Mouse (Mus musculus): ENCODE results near the gene Obscn. TPM values are rescaled to one million over a fixed set of nuclear protein-coding genes. Genes with fewer than 3 reads are reported as not detected.
"Not testable (repeated sequence)": the region's sequence is repeated elsewhere in the genome, so short reads cannot be mapped to it uniquely, and the experiment has no call there.

The Obscn gene
- polyA plus RNA-seq, 1 experiment from 2014 or later = 0.19 TPM

- ATAC-seq (ENCODE audit: low FRiP score) (no peak), DNase-seq (ENCODE audit: low spot score) (no peak)
- 44% methylated on average over 15 of the region's 15 CpGs for WGBS
- Histone ChIP-seq H3K27me3 (ENCODE audit: control insufficient read depth, insufficient read depth, low read length) (peaks cover 6% of the 10 kb centered on the region), H3K27ac (ENCODE audit: low read depth, low read length) (no peak overlapping the region), H3K9me3 (ENCODE audit: control insufficient read depth, low read length) (no peaks in the 10 kb centered on the region), H3K36me3 (ENCODE audit: control insufficient read depth, insufficient read depth, low read length) (no peaks in the 10 kb centered on the region), H3K4me2 (replicated peaks; ENCODE audit: low read depth, low read length) (peak overlapping the region; percentile 46), H3K4me1 (replicated peaks; ENCODE audit: control insufficient read depth, insufficient read depth, low read length) (peaks cover 7% of the 10 kb centered on the region), H3K4me3 (ENCODE audit: low read depth, low read length) (peak overlapping the region; percentile 37), H3K9ac (ENCODE audit: low read depth, low read length) (0 out of 2 replicates have a peak overlapping the region, but pooled peaks have one; percentile 12)
Observed at GRCm38 (mm10) chr11:58959186-58959825, 176.9 kb downstream of the Obscn start.

DNA sequence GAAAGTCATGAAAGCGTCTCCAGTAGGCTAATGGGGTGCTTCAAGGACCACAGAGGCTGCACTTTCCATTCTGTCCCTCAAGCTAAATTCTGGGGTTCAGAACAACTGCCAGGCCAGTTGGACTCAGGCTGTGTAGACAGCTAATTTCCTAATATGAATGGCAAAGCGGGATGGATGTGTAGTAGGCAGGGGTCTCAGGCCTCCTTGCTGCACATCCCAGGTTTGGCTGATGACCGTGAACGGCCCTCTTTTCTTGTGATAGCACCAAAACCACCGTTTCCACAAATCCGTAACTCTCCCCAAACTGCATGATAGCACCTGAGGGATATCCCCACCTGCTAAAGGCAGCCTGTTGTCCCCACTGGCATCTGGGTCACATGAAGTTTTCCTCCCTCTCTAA lies 177.7 kb downstream of the Obscn start:
- DNase-seq (ENCODE audit: low spot score) = no peak
- Histone ChIP-seq H3K9me3 (ENCODE audit: control insufficient read depth, low read length) (no peaks in the 10 kb centered on the region), H3K9ac (ENCODE audit: low read depth, low read length) (no peak overlapping the region), H3K4me3 (ENCODE audit: low read depth, low read length) (no peak overlapping the region), H3K27ac (ENCODE audit: low read depth, low read length) (no peak overlapping the region), H3K4me2 (replicated peaks; ENCODE audit: low read depth, low read length) (no peak overlapping the region), H3K27me3 (ENCODE audit: control insufficient read depth, insufficient read depth, low read length) (peaks cover 6% of the 10 kb centered on the region), H3K4me1 (replicated peaks; ENCODE audit: control insufficient read depth, insufficient read depth, low read length) (peaks cover 6% of the 10 kb centered on the region), H3K36me3 (ENCODE audit: control insufficient read depth, insufficient read depth, low read length) (no peaks in the 10 kb centered on the region)
- ATAC-seq (ENCODE audit: low FRiP score) = no peak
- WGBS = 86% methylated on average over 6 of the region's 6 CpGs

DNA sequence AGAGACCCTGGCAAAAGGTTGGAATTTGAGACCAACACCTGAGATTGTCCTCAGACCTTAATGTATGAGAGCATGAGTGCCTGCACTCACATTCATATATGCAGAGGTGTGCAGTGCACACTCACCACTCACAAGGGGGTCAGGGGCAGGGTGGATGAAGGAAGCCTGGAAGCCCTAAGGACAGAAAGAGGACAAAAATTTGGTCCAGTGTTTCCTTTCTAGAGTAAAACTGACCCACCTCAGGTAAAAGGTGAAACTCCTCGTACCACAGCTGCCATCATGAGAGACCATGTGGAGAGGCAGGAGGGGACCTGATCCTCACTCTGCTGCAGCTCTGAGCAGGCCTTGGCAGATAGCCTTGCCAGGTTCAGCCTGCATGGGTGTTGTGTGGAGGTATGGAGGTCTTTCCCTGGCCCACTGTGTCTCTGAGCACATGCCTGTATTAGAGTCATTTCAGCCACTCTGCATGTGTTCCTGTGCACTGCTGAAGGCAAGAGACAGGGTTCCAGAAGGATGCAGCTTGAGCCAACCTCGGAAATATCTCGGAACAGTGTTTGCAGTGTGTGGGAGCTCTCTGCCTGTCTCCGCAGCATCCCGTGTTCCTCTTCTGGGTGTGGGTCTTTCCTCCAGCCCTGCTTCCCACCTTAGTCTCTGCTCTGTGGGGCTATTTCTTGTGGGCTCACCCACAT lies 178.8 kb downstream of the Obscn start:
- ATAC-seq (ENCODE audit: low FRiP score) (no peak), DNase-seq (ENCODE audit: low spot score) (no peak)
- peak overlapping the region; percentile 81 for H3K4me2 ChIP-seq (replicated peaks; ENCODE audit: low read depth, low read length)
- H3K27me3 ChIP-seq (ENCODE audit: control insufficient read depth, insufficient read depth, low read length) = peaks cover 6% of the 10 kb centered on the region
- H3K4me1 ChIP-seq (replicated peaks; ENCODE audit: control insufficient read depth, insufficient read depth, low read length) = peaks cover 5% of the 10 kb centered on the region
- no peaks in the 10 kb centered on the region for H3K9me3 ChIP-seq (ENCODE audit: control insufficient read depth, low read length)
- H3K27ac ChIP-seq (ENCODE audit: low read depth, low read length) = no peak overlapping the region
- 94% methylated on average over 5 of the region's 5 CpGs for WGBS
- H3K4me3 ChIP-seq (ENCODE audit: low read depth, low read length) = 0 out of 2 replicates have a peak overlapping the region, but pooled peaks have one; percentile 10
- H3K9ac ChIP-seq (ENCODE audit: low read depth, low read length) = peak overlapping the region; percentile 11; the same call in 1 of the 2 replicates
- H3K36me3 ChIP-seq (ENCODE audit: control insufficient read depth, insufficient read depth, low read length) = no peaks in the 10 kb centered on the region

GRCm38 (mm10) chr11:58955868-58956257 lies 180.3 kb downstream of the Obscn start:
- ATAC-seq (ENCODE audit: low FRiP score) (no peak), DNase-seq (ENCODE audit: low spot score) (peak; percentile 10)
- Histone ChIP-seq H3K27ac (ENCODE audit: low read depth, low read length) (0 out of 2 replicates have a peak overlapping the region, but pooled peaks have one; percentile 99), H3K4me3 (ENCODE audit: low read depth, low read length) (peak overlapping the region; percentile 67), H3K4me1 (replicated peaks; ENCODE audit: control insufficient read depth, insufficient read depth, low read length) (peaks cover 5% of the 10 kb centered on the region), H3K9me3 (ENCODE audit: control insufficient read depth, low read length) (no peaks in the 10 kb centered on the region), H3K27me3 (ENCODE audit: control insufficient read depth, insufficient read depth, low read length) (no peaks in the 10 kb centered on the region), H3K36me3 (ENCODE audit: control insufficient read depth, insufficient read depth, low read length) (no peaks in the 10 kb centered on the region), H3K9ac (ENCODE audit: low read depth, low read length) (peak overlapping the region; percentile 76), H3K4me2 (replicated peaks; ENCODE audit: low read depth, low read length) (peak overlapping the region; percentile 81)
- 46% methylated on average over 8 of the region's 8 CpGs for WGBS

GRCm38 (mm10) chr11:58955143-58955867 lies 180.9 kb downstream of the Obscn start:
- Histone ChIP-seq H3K4me2 (replicated peaks; ENCODE audit: low read depth, low read length) (peak overlapping the region; percentile 81), H3K36me3 (ENCODE audit: control insufficient read depth, insufficient read depth, low read length) (no peaks in the 10 kb centered on the region), H3K4me3 (ENCODE audit: low read depth, low read length) (peak overlapping the region; percentile 67), H3K27ac (ENCODE audit: low read depth, low read length) (peak overlapping the region; percentile 99), H3K27me3 (ENCODE audit: control insufficient read depth, insufficient read depth, low read length) (no peaks in the 10 kb centered on the region), H3K4me1 (replicated peaks; ENCODE audit: control insufficient read depth, insufficient read depth, low read length) (peaks cover 5% of the 10 kb centered on the region), H3K9ac (ENCODE audit: low read depth, low read length) (peak overlapping the region; percentile 76), H3K9me3 (ENCODE audit: control insufficient read depth, low read length) (no peaks in the 10 kb centered on the region)
- ATAC-seq (ENCODE audit: low FRiP score) (no peak; the same call in 1 of the 2 replicates), DNase-seq (ENCODE audit: low spot score) (peak; percentile 57)
- under 1% methylated on average over 20 of the region's 20 CpGs for WGBS

DNA sequence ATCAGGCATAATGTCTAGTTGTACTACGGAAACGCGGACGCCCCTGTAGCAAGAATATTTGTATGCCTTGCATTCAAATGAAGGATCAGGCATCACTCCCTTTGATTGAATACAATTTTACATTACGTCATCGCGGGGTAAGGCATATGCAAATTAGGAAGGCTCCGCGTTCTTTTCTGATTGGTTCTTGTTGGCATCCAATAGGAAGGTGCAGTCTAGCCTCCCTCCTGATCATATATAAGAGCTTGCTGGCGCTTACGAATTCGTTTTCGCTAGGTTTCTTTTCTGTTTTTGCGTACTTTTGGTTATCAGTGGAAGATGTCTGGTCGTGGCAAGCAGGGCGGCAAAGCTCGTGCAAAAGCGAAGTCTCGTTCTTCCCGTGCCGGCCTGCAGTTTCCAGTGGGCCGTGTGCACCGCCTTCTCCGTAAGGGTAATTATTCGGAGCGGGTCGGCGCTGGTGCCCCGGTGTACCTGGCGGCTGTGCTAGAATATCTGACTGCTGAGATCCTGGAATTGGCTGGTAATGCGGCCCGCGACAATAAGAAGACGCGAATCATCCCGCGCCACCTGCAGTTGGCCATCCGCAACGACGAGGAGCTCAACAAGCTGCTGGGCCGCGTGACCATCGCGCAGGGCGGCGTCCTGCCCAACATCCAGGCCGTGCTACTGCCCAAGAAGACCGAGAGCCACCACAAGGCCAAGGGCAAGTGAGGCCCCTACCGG lies 181.6 kb downstream of the Obscn start, which contains the start of the genes Hist3h2a and Trim17:
TSS of gene Hist3h2a (plus strand) at position 266 of the 723 bp plus-strand sequence.
TSS of gene Trim17 (plus strand) at position 266 of the 723 bp plus-strand sequence.
- whole genome bisulfite sequencing = under 1% methylated on average over 49 of the region's 49 CpGs
- Histone ChIP-seq H3K27me3 (ENCODE audit: control insufficient read depth, insufficient read depth, low read length) (no peaks in the 10 kb centered on the region), H3K4me3 (ENCODE audit: low read depth, low read length) (peak within 1 kb of the TSS; percentile 67), H3K9ac (ENCODE audit: low read depth, low read length) (peak within 1 kb of the TSS; percentile 84), H3K4me1 (replicated peaks; ENCODE audit: control insufficient read depth, insufficient read depth, low read length) (peaks cover 5% of the 10 kb centered on the region), H3K27ac (ENCODE audit: low read depth, low read length) (peak within 1 kb of the TSS; percentile 99), H3K36me3 (ENCODE audit: control insufficient read depth, insufficient read depth, low read length) (no peaks in the 10 kb centered on the region), H3K9me3 (ENCODE audit: control insufficient read depth, low read length) (no peaks in the 10 kb centered on the region), H3K4me2 (replicated peaks; ENCODE audit: low read depth, low read length) (peak within 1 kb of the TSS; percentile 96)
- ATAC-seq (ENCODE audit: low FRiP score) = peak; percentile 92
- peak; percentile 89 for DNase-seq (ENCODE audit: low spot score)

DNA sequence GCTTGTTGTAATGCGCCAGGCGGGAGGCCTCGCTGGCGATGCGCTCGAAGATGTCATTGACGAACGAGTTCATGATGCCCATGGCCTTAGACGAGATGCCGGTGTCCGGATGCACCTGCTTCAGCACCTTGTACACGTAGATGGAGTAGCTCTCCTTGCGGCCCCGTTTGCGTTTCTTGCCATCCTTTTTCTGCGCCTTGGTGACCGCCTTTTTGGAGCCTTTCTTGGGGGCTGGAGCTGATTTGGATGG lies 182.1 kb downstream of the Obscn start:
- not testable (repeated sequence) for ATAC-seq (ENCODE audit: low FRiP score); H3K36me3 ChIP-seq (ENCODE audit: control insufficient read depth, insufficient read depth, low read length); H3K27me3 ChIP-seq (ENCODE audit: control insufficient read depth, insufficient read depth, low read length); DNase-seq (ENCODE audit: low spot score); H3K9me3 ChIP-seq (ENCODE audit: control insufficient read depth, low read length); H3K4me1 ChIP-seq (replicated peaks; ENCODE audit: control insufficient read depth, insufficient read depth, low read length)
- peak overlapping the region; percentile 96 for H3K4me2 ChIP-seq (replicated peaks; ENCODE audit: low read depth, low read length)
- WGBS = 0% methylated on average over 14 of the region's 17 CpGs
- peak overlapping the region; percentile 99 for H3K27ac ChIP-seq (ENCODE audit: low read depth, low read length)
- peak overlapping the region; percentile 84 for H3K9ac ChIP-seq (ENCODE audit: low read depth, low read length)
- H3K4me3 ChIP-seq (ENCODE audit: low read depth, low read length) = peak overlapping the region; percentile 67

All from hindbrain, embryonic 11.5 days (tissue).